ENCODE assay signal across 11 mouse cellular contexts in genomic region chr11:114165656-114166362, GRCm38 (mm10).
A peak's percentile ranks its signal among the peaks of the same experiment; 100 is the strongest.
DNase-seq lines count a peak whose midpoint lies in the region; ATAC-seq and TF ChIP-seq lines count a peak whose summit lies in the region.
"Had no signal": no experiment of that assay in that cellular context is flagged by ENCODE, and none has a peak within 500 bp of the region (broad histone marks: within the 10 kb centered on the region; RNA-seq: fewer than 3 reads in every experiment).

No protein-coding gene starts in this region.

- H3K27ac ChIP-seq in embryonic facial prominence, embryonic 11.5 days (replicated peaks; ENCODE audit: low read depth, low read length): no peak overlapping the region
- peak overlapping the region; percentile 89 for H3K27ac ChIP-seq in hindbrain, embryonic 13.5 days
- H3K27ac ChIP-seq in midbrain, postnatal 0 days (ENCODE audit: low read depth, low read length): no peak overlapping the region
- no peak overlapping the region for H3K27ac ChIP-seq in cerebellum, adult 2 months (ENCODE audit: insufficient read depth, low read length)

- H3K4me1 ChIP-seq in embryonic facial prominence, embryonic 11.5 days (ENCODE audit: control insufficient read depth, insufficient read depth, low read length): no peaks in the 10 kb centered on the region
- peaks cover 22% of the 10 kb centered on the region for H3K4me1 ChIP-seq in hindbrain, embryonic 13.5 days (replicated peaks)
- H3K4me1 ChIP-seq in midbrain, postnatal 0 days (ENCODE audit: insufficient read depth, low read length): no peaks in the 10 kb centered on the region
- H3K4me1 ChIP-seq in cerebellum, adult 2 months (ENCODE audit: control insufficient read depth, insufficient read depth, low read length): no peaks in the 10 kb centered on the region

- no peaks in the 10 kb centered on the region for H3K27me3 ChIP-seq in embryonic facial prominence, embryonic 11.5 days (ENCODE audit: control insufficient read depth, insufficient read depth, low read length)
- peaks cover 11% of the 10 kb centered on the region; the same call in 1 of the 2 replicates for H3K27me3 ChIP-seq in hindbrain, embryonic 13.5 days
- no peaks in the 10 kb centered on the region for H3K27me3 ChIP-seq in midbrain, postnatal 0 days (ENCODE audit: insufficient read depth, low read length)
- no peaks in the 10 kb centered on the region; the same call in 1 of the 2 replicates for H3K27me3 ChIP-seq in cerebellum, adult 2 months (ENCODE audit: control insufficient read depth, insufficient read depth, low read length)

- H3K4me3 ChIP-seq in embryonic facial prominence, embryonic 11.5 days (ENCODE audit: low read depth, low read length): no peak overlapping the region
- H3K4me3 ChIP-seq in hindbrain, embryonic 13.5 days: peak overlapping the region; percentile 18
- no peak overlapping the region for H3K4me3 ChIP-seq in midbrain, postnatal 0 days (ENCODE audit: low read depth, low read length)
- no peak overlapping the region for H3K4me3 ChIP-seq in cerebellum, adult 2 months (replicated peaks; ENCODE audit: insufficient read depth, low read depth, low read length)

- no peaks in the 10 kb centered on the region for H3K36me3 ChIP-seq in embryonic facial prominence, embryonic 11.5 days (replicated peaks; ENCODE audit: control insufficient read depth, insufficient read depth, low read depth, low read length)
- no peaks in the 10 kb centered on the region for H3K36me3 ChIP-seq in hindbrain, embryonic 13.5 days
- no peaks in the 10 kb centered on the region for H3K36me3 ChIP-seq in midbrain, postnatal 0 days (ENCODE audit: insufficient read depth, low read length)

- H3K9me3 ChIP-seq in embryonic facial prominence, embryonic 11.5 days (replicated peaks; ENCODE audit: control insufficient read depth, low read length): no peaks in the 10 kb centered on the region
- H3K9me3 ChIP-seq in hindbrain, embryonic 13.5 days: no peaks in the 10 kb centered on the region
- no peaks in the 10 kb centered on the region for H3K9me3 ChIP-seq in midbrain, postnatal 0 days (ENCODE audit: low read length)

- WGBS in embryonic facial prominence, embryonic 11.5 days: 29% methylated on average over 23 of the region's 23 CpGs
- WGBS in hindbrain, embryonic 13.5 days: 18% methylated on average over 23 of the region's 23 CpGs
- 28% methylated on average over 23 of the region's 23 CpGs for WGBS in midbrain, postnatal 0 days
- WGBS in cerebellum, adult 2 months: 70% methylated on average over 23 of the region's 23 CpGs

- peak; percentile 51 for DNase-seq in kidney, postnatal 10 days
- no peak for DNase-seq in kidney, adult 11 months
- DNase-seq in embryonic facial prominence, embryonic 11.5 days (ENCODE audit: low spot score): peak; percentile 39
- DNase-seq in midbrain, postnatal 0 days (ENCODE audit: low spot score): peak; percentile 56
- no peak for DNase-seq in left cerebral cortex, adult 11 months (ENCODE audit: low spot score)
- no peak for DNase-seq in cerebellum, adult 2 months
- DNase-seq in cerebellum, postnatal 4 days (ENCODE audit: low spot score in 2 of 2): no peak
- DNase-seq: cerebellum, postnatal 36 days; thymus, postnatal 36 days had no signal

- ATAC-seq in embryonic facial prominence, embryonic 11.5 days (replicated peaks; ENCODE audit: insufficient number of reproducible peaks, low FRiP score, low TSS enrichment, low read depth): peak; percentile 55
- ATAC-seq in hindbrain, embryonic 13.5 days (ENCODE audit: low FRiP score): peak; percentile 81
- ATAC-seq in midbrain, postnatal 0 days (ENCODE audit: low FRiP score): no peak
- ATAC-seq: Patski had no signal

- no peak overlapping the region for H3K9ac ChIP-seq in embryonic facial prominence, embryonic 11.5 days (replicated peaks; ENCODE audit: low read length)
- H3K9ac ChIP-seq in hindbrain, embryonic 13.5 days: peak overlapping the region; percentile 60
- 0 out of 2 replicates have a peak overlapping the region, but pooled peaks have one; percentile 24 for H3K9ac ChIP-seq in midbrain, postnatal 0 days (replicated peaks; ENCODE audit: low read length, poor library complexity, severe bottlenecking)

- TF ChIP-seq CTCF in midbrain, postnatal 0 days (IDR thresholded peaks at IDR 0.05): no peak
- no peak for TF ChIP-seq CTCF in cerebellum, adult 2 months (IDR thresholded peaks at IDR 0.05; ENCODE audit: borderline replicate concordance, insufficient read depth, low read depth, low read length)

- H3K4me2 ChIP-seq in embryonic facial prominence, embryonic 11.5 days (ENCODE audit: low read depth, low read length): peak overlapping the region; percentile 8
- H3K4me2 ChIP-seq in hindbrain, embryonic 13.5 days: peak overlapping the region; percentile 44
- H3K4me2 ChIP-seq in midbrain, postnatal 0 days (ENCODE audit: low read depth, low read length, poor library complexity, severe bottlenecking): peak overlapping the region; percentile 33

- no peak for TF ChIP-seq POLR2A in cerebellum, adult 2 months (IDR thresholded peaks at IDR 0.05; ENCODE audit: borderline replicate concordance, insufficient read depth, low read length)

Comparison
In these comparisons a context has a peak if more than half of its experiments do, and no peak if none do; other contexts are left out.
1. DNase-seq: peak in kidney, postnatal 10 days (single experiment), embryonic facial prominence, embryonic 11.5 days (single experiment) and midbrain, postnatal 0 days (single experiment); none in kidney, adult 11 months (single experiment), left cerebral cortex, adult 11 months (single experiment), cerebellum, adult 2 months (0 of 2) and cerebellum, postnatal 4 days (0 of 2).
2. Peak in every context shown above with its lines, with median percentiles within 50 percentile points of each other: H3K4me2 ChIP-seq.